Comparison of ENCODE assay signal across 8 mouse cellular contexts in the genomic region with DNA sequence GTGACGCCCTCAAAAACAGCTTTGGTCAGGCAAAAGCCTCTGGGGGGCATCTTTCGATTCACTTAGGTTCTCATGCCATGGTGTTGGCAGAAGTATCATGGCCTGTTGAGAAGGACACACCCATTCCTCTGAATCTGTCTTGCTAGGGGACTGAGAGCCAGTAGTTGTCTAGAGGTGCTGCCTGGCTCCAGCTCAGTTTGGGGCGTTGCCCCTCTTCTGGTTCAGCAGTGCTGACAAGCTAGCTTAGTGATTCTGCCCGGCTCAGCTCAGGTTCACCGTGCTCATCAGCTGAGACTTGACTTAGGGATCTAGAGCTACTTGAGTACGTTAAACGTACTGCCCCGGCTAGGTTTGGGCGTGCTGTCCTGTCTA. TPM values are rescaled to one million over a fixed set of nuclear protein-coding genes. Genes with fewer than 3 reads are reported as not detected.
DNase-seq lines count a peak whose midpoint lies in the region; ATAC-seq and TF ChIP-seq lines count a peak whose summit lies in the region.

No protein-coding gene starts in this region.

- H3K4me3 ChIP-seq in kidney, embryonic 16.5 days (ENCODE audit: low read length): peak overlapping the region; percentile 73
- H3K4me3 ChIP-seq in embryonic facial prominence, embryonic 10.5 days: peak overlapping the region; percentile 77
- peak overlapping the region; percentile 66 for H3K4me3 ChIP-seq in intestine, embryonic 15.5 days (replicated peaks)
- H3K4me3 ChIP-seq in midbrain, postnatal 0 days (ENCODE audit: low read depth, low read length): peak overlapping the region; percentile 49

- no peak overlapping the region for H3K27ac ChIP-seq in kidney, embryonic 16.5 days (ENCODE audit: low read length)
- H3K27ac ChIP-seq in embryonic facial prominence, embryonic 10.5 days (replicated peaks): no peak overlapping the region
- H3K27ac ChIP-seq in intestine, embryonic 15.5 days: no peak overlapping the region
- H3K27ac ChIP-seq in midbrain, postnatal 0 days (ENCODE audit: low read depth, low read length): no peak overlapping the region

- DNase-seq in kidney, postnatal 36 days: no peak
- DNase-seq in embryonic facial prominence, embryonic 10.5 days (ENCODE audit: low spot score): no peak
- no peak for DNase-seq in midbrain, postnatal 0 days (ENCODE audit: low spot score)
- no peak for DNase-seq in right cerebral cortex, postnatal 10 days (ENCODE audit: low spot score in 2 of 2)
- no peak for DNase-seq in right cerebral cortex, adult 18-20 months
- no peak for DNase-seq in cerebellum, postnatal 25 days

- TF ChIP-seq CTCF in midbrain, postnatal 0 days (IDR thresholded peaks at IDR 0.05): no peak

- peak overlapping the region; percentile 94 for H3K4me2 ChIP-seq in kidney, embryonic 16.5 days (replicated peaks; ENCODE audit: low read depth, low read length)
- H3K4me2 ChIP-seq in intestine, embryonic 15.5 days (replicated peaks): peak overlapping the region; percentile 93
- H3K4me2 ChIP-seq in midbrain, postnatal 0 days (ENCODE audit: low read depth, low read length, poor library complexity, severe bottlenecking): peak overlapping the region; percentile 99

- no peaks in the 10 kb centered on the region for H3K27me3 ChIP-seq in kidney, embryonic 16.5 days (ENCODE audit: insufficient read depth, low read length)
- H3K27me3 ChIP-seq in embryonic facial prominence, embryonic 10.5 days (replicated peaks; ENCODE audit: low read depth, poor library complexity, severe bottlenecking): peaks cover 44% of the 10 kb centered on the region
- H3K27me3 ChIP-seq in intestine, embryonic 15.5 days (replicated peaks): peaks cover 3% of the 10 kb centered on the region
- peaks cover 14% of the 10 kb centered on the region for H3K27me3 ChIP-seq in midbrain, postnatal 0 days (ENCODE audit: insufficient read depth, low read length)

- no peaks in the 10 kb centered on the region for H3K9me3 ChIP-seq in kidney, embryonic 16.5 days (ENCODE audit: low read length)
- H3K9me3 ChIP-seq in embryonic facial prominence, embryonic 10.5 days: no peaks in the 10 kb centered on the region
- no peaks in the 10 kb centered on the region for H3K9me3 ChIP-seq in intestine, embryonic 15.5 days
- H3K9me3 ChIP-seq in midbrain, postnatal 0 days (ENCODE audit: low read length): no peaks in the 10 kb centered on the region

- peaks cover 11% of the 10 kb centered on the region for H3K4me1 ChIP-seq in kidney, embryonic 16.5 days (ENCODE audit: insufficient read depth, low read length)
- peaks cover 18% of the 10 kb centered on the region for H3K4me1 ChIP-seq in embryonic facial prominence, embryonic 10.5 days
- 0 out of 2 replicates have a peak, but pooled peaks cover 2% of the 10 kb centered on the region for H3K4me1 ChIP-seq in intestine, embryonic 15.5 days (replicated peaks)
- peaks cover 6% of the 10 kb centered on the region; the same call in 1 of the 2 replicates for H3K4me1 ChIP-seq in midbrain, postnatal 0 days (ENCODE audit: insufficient read depth, low read length)

- no peaks in the 10 kb centered on the region for H3K36me3 ChIP-seq in kidney, embryonic 16.5 days (ENCODE audit: insufficient read depth, low read length)
- H3K36me3 ChIP-seq in embryonic facial prominence, embryonic 10.5 days (replicated peaks): no peaks in the 10 kb centered on the region
- H3K36me3 ChIP-seq in intestine, embryonic 15.5 days: no peaks in the 10 kb centered on the region
- no peaks in the 10 kb centered on the region for H3K36me3 ChIP-seq in midbrain, postnatal 0 days (ENCODE audit: insufficient read depth, low read length)

- peak; percentile 32 for ATAC-seq in kidney, embryonic 16.5 days (ENCODE audit: low FRiP score, low TSS enrichment)
- ATAC-seq in intestine, embryonic 15.5 days: no peak; the same call in none of the 2 replicates
- ATAC-seq in midbrain, postnatal 0 days (ENCODE audit: low FRiP score): no peak

- 19% methylated on average over 9 of the region's 9 CpGs for WGBS in kidney, embryonic 16.5 days
- 18% methylated on average over 9 of the region's 9 CpGs for WGBS in embryonic facial prominence, embryonic 10.5 days
- WGBS in intestine, embryonic 15.5 days: 22% methylated on average over 9 of the region's 9 CpGs
- 28% methylated on average over 9 of the region's 9 CpGs for WGBS in midbrain, postnatal 0 days

- H3K9ac ChIP-seq in kidney, embryonic 16.5 days (replicated peaks; ENCODE audit: low read length): peak overlapping the region; percentile 78; the same call in 1 of the 2 replicates
- H3K9ac ChIP-seq in intestine, embryonic 15.5 days: peak overlapping the region; percentile 73; the same call in 1 of the 2 replicates
- no peak overlapping the region for H3K9ac ChIP-seq in midbrain, postnatal 0 days (replicated peaks; ENCODE audit: low read length, poor library complexity, severe bottlenecking)

RNA-seq across cellular contexts. Expression of a gene that starts 0.5 kb away (rescaled TPM):
- polyA plus RNA-seq in kidney, embryonic 16.5 days (2015; fragmentation: Nextera tagmentation; extraction: Ambion mirVana): 7.5 and 7.6 TPM in 2 replicates
- 2.2 and 2.8 TPM in 2 replicates for polyA plus RNA-seq in embryonic facial prominence, embryonic 10.5 days (2016; fragmentation: Nextera tagmentation; extraction: Ambion mirVana)
- polyA plus RNA-seq in intestine, embryonic 15.5 days (2015; fragmentation: Nextera tagmentation; extraction: Ambion mirVana): 3.3 and 3.6 TPM in 2 replicates
- total RNA-seq in midbrain, postnatal 0 days (2014; rRNA removed): 2.8 and 3.1 TPM in 2 replicates
- 0.90 and 0.91 TPM in 2 replicates for polyA plus RNA-seq in midbrain, postnatal 0 days (2015; fragmentation: Nextera tagmentation; extraction: Ambion mirVana)

RNA-seq across cellular contexts. Expression of a gene that starts 51.4 kb away (rescaled TPM):
- 0.15 and 0.25 TPM in 2 replicates for polyA plus RNA-seq in kidney, embryonic 16.5 days (2015; fragmentation: Nextera tagmentation; extraction: Ambion mirVana)
- polyA plus RNA-seq in embryonic facial prominence, embryonic 10.5 days (2016; fragmentation: Nextera tagmentation; extraction: Ambion mirVana): 0.15 and 0.19 TPM in 2 replicates
- 0.48 and 0.58 TPM in 2 replicates for polyA plus RNA-seq in intestine, embryonic 15.5 days (2015; fragmentation: Nextera tagmentation; extraction: Ambion mirVana)
- total RNA-seq in midbrain, postnatal 0 days (2014; rRNA removed): 57.1 and 68.2 TPM in 2 replicates
- polyA plus RNA-seq in midbrain, postnatal 0 days (2015; fragmentation: Nextera tagmentation; extraction: Ambion mirVana): 6.8 and 7.0 TPM in 2 replicates
